Mouse (Mus musculus): ENCODE measurements around the gene Efna1. TPM values are rescaled to one million over a fixed set of nuclear protein-coding genes. Genes with fewer than 3 reads are reported as not detected.

The Efna1 gene
- polyA plus RNA-seq, 1 experiment from 2014 or later = 37.7 TPM

DNA sequence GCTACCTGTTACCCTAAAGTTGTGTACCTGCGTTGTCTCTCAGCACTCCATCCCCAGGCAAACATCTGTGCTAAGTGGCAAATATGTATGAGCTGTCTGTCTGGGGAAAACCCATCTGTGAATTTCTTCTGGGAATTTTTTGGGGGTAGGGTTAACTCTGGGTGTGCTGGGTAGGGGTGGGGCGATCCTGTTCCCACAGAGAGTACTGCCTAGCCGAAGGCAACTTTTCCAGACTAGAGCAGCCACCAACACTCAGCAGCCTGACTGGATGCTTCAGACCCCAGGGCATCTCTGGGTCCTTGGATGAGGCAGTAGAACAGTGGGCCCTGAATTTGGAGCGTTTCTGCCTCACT is 1.3 kb upstream of the Efna1 start:
- H3K27me3 ChIP-seq (ENCODE audit: insufficient read depth, poor library complexity, severe bottlenecking) = 0 out of 2 replicates have a peak, but pooled peaks cover 13% of the 10 kb centered on the region
- H3K4me3 ChIP-seq = peak overlapping the region; percentile 77; the same call in 1 of the 2 replicates
- no peaks in the 10 kb centered on the region for H3K9me3 ChIP-seq
- peaks cover 51% of the 10 kb centered on the region for H3K4me1 ChIP-seq
- no peaks in the 10 kb centered on the region for H3K36me3 ChIP-seq
- 24% methylated on average over 4 of the region's 4 CpGs for WGBS
- H3K27ac ChIP-seq = peak overlapping the region; percentile 92; the same call in 1 of the 2 replicates
- no peak for DNase-seq (ENCODE audit: low spot score)

GRCm38 (mm10) chr3:89281579-89282290 is 793 bp upstream of the Efna1 start:
- H3K36me3 ChIP-seq = 0 out of 2 replicates have a peak, but pooled peaks cover 2% of the 10 kb centered on the region
- 0 out of 2 replicates have a peak, but pooled peaks cover 13% of the 10 kb centered on the region for H3K27me3 ChIP-seq (ENCODE audit: insufficient read depth, poor library complexity, severe bottlenecking)
- no peaks in the 10 kb centered on the region for H3K9me3 ChIP-seq
- 11% methylated on average over 20 of the region's 20 CpGs for WGBS
- H3K4me1 ChIP-seq = peaks cover 57% of the 10 kb centered on the region
- peak overlapping the region; percentile 92 for H3K27ac ChIP-seq
- peak overlapping the region; percentile 77 for H3K4me3 ChIP-seq
- peak; percentile 89 for DNase-seq (ENCODE audit: low spot score)

- Histone ChIP-seq H3K27ac (peak overlapping the region; percentile 92), H3K9me3 (no peaks in the 10 kb centered on the region), H3K36me3 (peaks cover 15% of the 10 kb centered on the region), H3K4me3 (peak overlapping the region; percentile 77), H3K27me3 (ENCODE audit: insufficient read depth, poor library complexity, severe bottlenecking) (0 out of 2 replicates have a peak, but pooled peaks cover 13% of the 10 kb centered on the region), H3K4me1 (peaks cover 65% of the 10 kb centered on the region)
- no peak for DNase-seq (ENCODE audit: low spot score)
- under 1% methylated on average over 29 of the region's 29 CpGs for WGBS
These were observed 814 bp downstream of the Efna1 start for GRCm38 (mm10) chr3:89280050-89280605.

DNA sequence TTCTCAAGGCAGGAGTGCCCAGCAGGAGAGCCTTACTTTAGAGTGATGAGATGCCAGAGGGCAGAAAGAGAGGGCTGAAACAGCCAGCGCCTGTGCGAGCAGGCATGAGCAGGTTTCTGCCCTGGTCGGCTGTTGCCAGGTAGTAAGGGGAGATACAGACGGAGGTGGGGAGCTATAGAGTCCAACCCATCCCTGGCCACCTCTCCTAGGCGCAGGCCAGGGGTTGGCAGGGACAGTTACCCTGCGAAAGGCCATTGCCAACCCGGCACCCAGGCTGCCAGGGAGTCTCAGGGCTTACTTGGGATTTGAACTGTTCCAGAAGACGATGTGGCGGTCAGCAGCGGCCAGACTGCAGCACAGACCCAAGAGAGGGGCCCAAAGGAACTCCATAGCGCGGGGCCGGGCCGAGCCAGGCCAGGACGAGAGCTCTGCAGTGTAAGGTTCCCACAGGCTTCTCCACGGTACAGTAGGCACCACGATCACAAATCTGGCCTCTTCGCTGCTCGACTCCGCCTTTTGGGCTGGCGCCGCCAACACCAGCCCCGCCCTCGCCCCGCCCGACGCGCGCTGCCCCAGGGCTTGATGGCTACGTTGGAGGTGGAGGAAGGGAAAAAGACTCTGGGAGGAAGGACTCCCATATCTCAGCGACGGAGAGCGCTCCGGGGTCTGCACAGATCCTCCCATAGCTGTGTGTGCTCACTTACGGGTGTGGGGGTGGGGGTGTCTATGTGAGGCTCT is 1.6 kb downstream of the Efna1 start:
- DNase-seq (ENCODE audit: low spot score) = peak; percentile 90
- Histone ChIP-seq H3K27ac (peak overlapping the region; percentile 92), H3K4me1 (peaks cover 65% of the 10 kb centered on the region), H3K4me3 (peak overlapping the region; percentile 77), H3K27me3 (ENCODE audit: insufficient read depth, poor library complexity, severe bottlenecking) (0 out of 2 replicates have a peak, but pooled peaks cover 12% of the 10 kb centered on the region), H3K9me3 (no peaks in the 10 kb centered on the region), H3K36me3 (peaks cover 19% of the 10 kb centered on the region)
- 2% methylated on average over 35 of the region's 35 CpGs for WGBS

DNA sequence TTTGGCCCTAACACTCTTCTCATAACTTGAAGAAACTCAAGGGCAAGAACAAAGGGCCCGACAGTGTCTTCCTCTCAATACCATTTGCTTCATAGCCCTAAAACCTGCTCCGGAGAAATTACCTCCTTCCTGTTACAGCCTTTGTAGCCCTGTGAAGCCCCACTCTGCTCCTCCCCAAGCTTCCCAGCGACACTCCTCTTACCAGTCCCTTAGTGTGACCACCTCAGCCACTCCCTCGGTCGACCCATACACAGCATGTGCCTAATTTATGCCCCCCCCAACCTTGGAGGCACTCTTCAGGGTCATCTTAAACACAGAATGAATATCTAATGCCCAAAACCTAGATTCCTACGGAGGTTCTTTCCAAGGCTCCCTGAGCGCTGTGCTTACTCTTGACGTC is 2.3 kb downstream of the Efna1 start:
- Histone ChIP-seq H3K9me3 (no peaks in the 10 kb centered on the region), H3K27ac (peak overlapping the region; percentile 92), H3K27me3 (ENCODE audit: insufficient read depth, poor library complexity, severe bottlenecking) (0 out of 2 replicates have a peak, but pooled peaks cover 8% of the 10 kb centered on the region), H3K4me1 (peaks cover 65% of the 10 kb centered on the region), H3K4me3 (peak overlapping the region; percentile 77), H3K36me3 (peaks cover 23% of the 10 kb centered on the region)
- 4% methylated on average over 8 of the region's 8 CpGs for WGBS
- no peak for DNase-seq (ENCODE audit: low spot score)

GRCm38 (mm10) chr3:89278107-89278506 is 2.8 kb downstream of the Efna1 start:
- H3K27me3 ChIP-seq (ENCODE audit: insufficient read depth, poor library complexity, severe bottlenecking) = 0 out of 2 replicates have a peak, but pooled peaks cover 8% of the 10 kb centered on the region
- H3K4me1 ChIP-seq = peaks cover 65% of the 10 kb centered on the region
- no peak for DNase-seq (ENCODE audit: low spot score)
- H3K9me3 ChIP-seq = no peaks in the 10 kb centered on the region
- H3K36me3 ChIP-seq = peaks cover 28% of the 10 kb centered on the region
- 32% methylated on average over 7 of the region's 7 CpGs for WGBS
- H3K27ac ChIP-seq = peak overlapping the region; percentile 92
- peak overlapping the region; percentile 77 for H3K4me3 ChIP-seq

GRCm38 (mm10) chr3:89277281-89278021 is 3.5 kb downstream of the Efna1 start:
- Histone ChIP-seq H3K27me3 (ENCODE audit: insufficient read depth, poor library complexity, severe bottlenecking) (0 out of 2 replicates have a peak, but pooled peaks cover 8% of the 10 kb centered on the region), H3K4me1 (peaks cover 66% of the 10 kb centered on the region)
- DNase-seq (ENCODE audit: low spot score) = no peak

GRCm38 (mm10) chr3:89276061-89276460 is 4.9 kb downstream of the Efna1 start:
- Histone ChIP-seq H3K4me3 (peak overlapping the region; percentile 77; the same call in 1 of the 2 replicates), H3K4me1 (peaks cover 59% of the 10 kb centered on the region), H3K9me3 (no peaks in the 10 kb centered on the region), H3K27ac (no peak overlapping the region), H3K36me3 (peaks cover 42% of the 10 kb centered on the region), H3K27me3 (ENCODE audit: insufficient read depth, poor library complexity, severe bottlenecking) (0 out of 2 replicates have a peak, but pooled peaks cover 8% of the 10 kb centered on the region)
- WGBS = 84% methylated on average over 13 of the region's 13 CpGs
- DNase-seq (ENCODE audit: low spot score) = no peak

More at GRCm38 (mm10) chr3:89277281-89278021, 3.5 kb downstream of the Efna1 start:
- peaks cover 33% of the 10 kb centered on the region for H3K36me3 ChIP-seq
- 15% methylated on average over 14 of the region's 14 CpGs for WGBS
- H3K4me3 ChIP-seq = peak overlapping the region; percentile 77
- no peaks in the 10 kb centered on the region for H3K9me3 ChIP-seq
- peak overlapping the region; percentile 92 for H3K27ac ChIP-seq

- no peaks in the 10 kb centered on the region for H3K9me3 ChIP-seq
- no peak overlapping the region for H3K27ac ChIP-seq
- WGBS = 69% methylated on average over 6 of the region's 6 CpGs
- H3K4me3 ChIP-seq = no peak overlapping the region
- peaks cover 57% of the 10 kb centered on the region for H3K4me1 ChIP-seq
- peaks cover 45% of the 10 kb centered on the region for H3K36me3 ChIP-seq
- no peaks in the 10 kb centered on the region for H3K27me3 ChIP-seq (ENCODE audit: insufficient read depth, poor library complexity, severe bottlenecking)
- no peak for DNase-seq (ENCODE audit: low spot score)
These were observed 9.2 kb downstream of the Efna1 start for GRCm38 (mm10) chr3:89271760-89272159.

- WGBS = 65% methylated on average over 6 of the region's 6 CpGs
- Histone ChIP-seq H3K27ac (peak overlapping the region; percentile 91), H3K9me3 (no peaks in the 10 kb centered on the region), H3K36me3 (peaks cover 40% of the 10 kb centered on the region), H3K4me3 (peak overlapping the region; percentile 66), H3K4me1 (peaks cover 56% of the 10 kb centered on the region), H3K27me3 (ENCODE audit: insufficient read depth, poor library complexity, severe bottlenecking) (no peaks in the 10 kb centered on the region)
- no peak for DNase-seq (ENCODE audit: low spot score)
These were observed 10.1 kb downstream of the Efna1 start for GRCm38 (mm10) chr3:89270891-89271290.

DNA sequence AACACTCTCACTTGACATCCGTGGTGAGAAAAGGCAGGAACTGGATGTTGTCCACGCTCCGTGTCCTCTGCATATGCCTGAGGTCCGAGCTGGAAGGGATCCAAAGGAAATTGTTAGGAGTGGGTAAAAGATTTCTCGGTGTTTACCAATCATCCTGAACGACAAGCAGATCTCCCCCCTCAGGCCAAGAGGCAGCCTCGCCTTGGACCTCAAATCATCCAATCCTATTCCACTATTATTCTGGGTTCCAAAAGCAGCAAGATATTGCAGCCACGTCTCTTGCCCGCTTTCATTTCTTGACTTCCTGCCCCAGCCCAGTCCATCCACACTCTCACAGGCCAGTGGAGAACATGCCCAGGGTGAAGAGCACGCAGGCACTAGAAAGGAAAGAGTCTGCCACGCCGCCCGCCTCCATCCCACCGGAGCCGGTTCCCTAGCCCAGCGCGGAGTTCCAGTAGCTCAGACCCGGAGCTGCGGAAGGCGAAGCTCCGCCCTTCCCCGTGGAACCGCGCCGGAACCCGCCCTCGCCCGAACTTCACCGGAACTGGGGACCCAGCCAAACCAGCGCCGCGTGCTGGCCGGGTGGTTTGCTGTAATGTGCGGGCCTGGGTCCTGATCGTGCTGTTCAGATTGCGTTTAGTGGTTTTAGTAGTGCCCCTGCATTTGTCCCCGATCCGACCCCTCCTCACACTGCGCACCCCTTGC is 10.7 kb downstream of the Efna1 start, which contains the start of gene Slc50a1:
Gene Slc50a1, minus strand, starts transcription at position 520 of the 705 bp plus-strand sequence.
- Histone ChIP-seq H3K27me3 (ENCODE audit: insufficient read depth, poor library complexity, severe bottlenecking) (no peaks in the 10 kb centered on the region), H3K4me1 (peaks cover 55% of the 10 kb centered on the region)
- WGBS = 3% methylated on average over 39 of the region's 39 CpGs

More for the DNA sequence above, 10.7 kb downstream of the Efna1 start, which contains the start of gene Slc50a1:
- Histone ChIP-seq H3K4me3 (peak within 1 kb of the TSS; percentile 66), H3K9me3 (no peaks in the 10 kb centered on the region), H3K27ac (peak within 1 kb of the TSS; percentile 91), H3K36me3 (peaks cover 33% of the 10 kb centered on the region)
- peak; percentile 87 for DNase-seq (ENCODE audit: low spot score)

Measured in heart, embryonic 10.5 days (tissue).